Mouse (Mus musculus) heart, adult 8-10 months (tissue): Measurements from ENCODE around the gene Tnnt1. TPM values are rescaled to one million over a fixed set of nuclear protein-coding genes. Genes with fewer than 3 reads are reported as not detected.

ENCODE experiments used
- DNase-seq: peaks from one replicate; pipeline ENCODE4 v3.0.0; 2022; ENCODE audit warnings: low spot score
- total RNA-seq, 4 experiments: library from RNA; stranded (reverse); gene quantifications; 2 replicates each; pipeline ENCODE4 v1.2.4; 2022

Tnnt1 gene
- total RNA-seq, 4 experiments from 2014 or later: 12.4 to 22.1 (median 19.0) TPM

DNA sequence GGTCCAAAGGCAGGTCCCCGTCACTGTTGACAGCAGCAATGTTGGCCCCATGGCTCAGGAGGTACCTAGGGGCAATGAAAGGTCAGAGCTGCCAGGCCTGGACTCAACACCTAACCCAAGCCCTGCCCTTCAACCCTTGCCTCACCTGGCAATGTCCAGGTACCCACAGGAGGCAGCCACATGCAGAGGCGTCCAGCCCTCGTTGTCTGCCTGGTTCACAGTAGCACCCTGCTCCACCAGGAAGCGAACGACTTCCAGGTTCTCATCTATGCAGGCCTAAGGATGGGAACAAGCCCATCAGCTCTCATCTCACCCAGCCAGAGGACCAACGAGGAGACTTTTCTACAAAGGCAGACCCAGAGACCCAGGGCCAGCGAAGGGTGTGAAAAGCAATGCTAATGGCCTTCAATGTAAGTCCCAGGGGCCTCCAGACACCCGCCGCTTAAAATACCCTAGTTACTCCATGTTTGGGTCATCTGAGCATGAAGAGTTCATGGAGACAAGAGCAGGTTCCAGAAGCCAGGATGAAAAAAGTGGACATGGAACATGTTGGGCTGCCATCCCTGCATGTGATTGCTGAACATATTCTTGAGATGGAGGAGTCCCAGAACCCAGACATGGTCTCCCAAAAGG, 18.8 kb downstream of the Tnnt1 start:
- DNase-seq: no peak

DNA sequence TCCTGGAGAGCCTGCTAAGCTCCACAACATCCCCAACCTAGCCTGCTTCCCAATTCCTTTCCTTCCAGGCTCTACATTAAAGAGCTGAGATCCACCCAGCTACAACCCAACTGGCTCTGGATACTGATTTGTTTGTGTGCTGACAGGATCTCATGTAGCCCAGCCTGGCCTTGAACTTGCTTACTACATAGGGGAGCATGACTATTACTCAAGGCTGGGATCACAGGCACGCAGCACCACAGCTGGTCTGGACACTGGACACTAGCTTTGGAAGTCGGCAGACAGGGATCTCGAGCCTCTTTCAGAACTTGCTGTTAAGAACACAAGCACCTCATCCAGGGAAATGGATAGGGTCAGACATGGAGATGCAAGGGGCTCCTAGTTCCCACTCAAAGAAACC, 19.7 kb downstream of the Tnnt1 start:
- DNase-seq: no peak

DNA sequence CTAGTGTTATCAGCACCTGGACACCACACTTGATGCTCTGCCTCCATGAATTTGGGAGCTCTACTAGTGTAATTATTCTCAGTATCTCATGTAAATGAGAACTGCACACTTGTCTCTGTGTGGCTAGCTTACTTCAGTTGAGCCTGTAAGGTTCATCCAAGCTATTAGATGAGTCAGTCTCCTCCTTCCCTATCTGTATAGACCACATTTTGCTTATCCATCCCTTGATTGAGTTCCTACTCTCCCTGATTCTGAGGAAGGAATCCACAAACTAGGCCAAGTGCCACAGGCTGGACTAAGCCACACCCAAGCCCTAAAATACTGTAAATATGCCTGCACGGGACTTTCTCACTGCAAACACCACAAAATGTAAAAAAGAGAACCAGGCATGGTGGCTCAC, 22.2 kb downstream of the Tnnt1 start:
- no peak for DNase-seq

DNA sequence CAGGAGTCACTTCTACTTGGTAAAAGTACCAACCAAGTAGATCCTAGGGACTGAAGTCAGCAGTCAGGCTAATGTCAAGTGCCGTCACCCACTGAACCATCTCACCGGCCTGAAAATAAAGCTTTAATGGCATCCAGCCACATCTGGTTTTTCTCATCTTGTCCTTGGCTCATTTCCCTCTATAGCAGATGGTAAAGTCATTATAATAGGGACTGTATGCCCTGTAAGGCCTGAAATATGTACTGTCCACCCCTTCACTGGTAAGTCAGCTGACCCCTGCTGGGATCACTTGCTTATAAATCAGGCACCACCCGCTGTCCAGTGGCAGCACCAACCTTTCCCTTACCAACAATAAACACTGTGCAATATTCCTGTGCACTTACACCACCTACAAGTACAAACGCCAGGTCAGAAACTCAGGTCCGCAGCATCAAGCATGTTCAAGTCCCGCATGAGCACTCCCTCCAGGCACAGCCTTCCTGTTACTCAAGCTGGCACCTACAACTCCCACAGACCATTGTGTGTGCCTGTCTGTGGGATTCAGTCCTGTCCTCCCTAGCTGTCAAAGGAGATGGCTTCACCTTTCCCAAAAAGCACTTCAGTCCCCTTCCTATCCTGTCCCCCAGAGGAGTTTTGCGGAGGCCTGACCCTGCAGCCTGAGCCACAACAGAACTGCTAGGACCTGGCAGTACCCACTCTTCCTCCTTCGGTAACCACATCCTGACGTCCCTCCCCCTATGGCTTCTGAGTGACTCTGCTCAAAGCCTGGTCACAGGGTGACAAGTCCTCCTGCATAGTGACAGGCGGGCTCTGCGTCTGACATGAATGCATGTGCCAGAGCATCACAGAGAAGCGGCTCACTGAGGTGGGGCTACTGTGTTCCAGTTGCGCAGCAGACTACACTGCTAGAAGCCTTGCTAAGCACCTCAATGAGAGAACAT, 23.6 kb downstream of the Tnnt1 start:
- peak; percentile 80 for DNase-seq

DNA sequence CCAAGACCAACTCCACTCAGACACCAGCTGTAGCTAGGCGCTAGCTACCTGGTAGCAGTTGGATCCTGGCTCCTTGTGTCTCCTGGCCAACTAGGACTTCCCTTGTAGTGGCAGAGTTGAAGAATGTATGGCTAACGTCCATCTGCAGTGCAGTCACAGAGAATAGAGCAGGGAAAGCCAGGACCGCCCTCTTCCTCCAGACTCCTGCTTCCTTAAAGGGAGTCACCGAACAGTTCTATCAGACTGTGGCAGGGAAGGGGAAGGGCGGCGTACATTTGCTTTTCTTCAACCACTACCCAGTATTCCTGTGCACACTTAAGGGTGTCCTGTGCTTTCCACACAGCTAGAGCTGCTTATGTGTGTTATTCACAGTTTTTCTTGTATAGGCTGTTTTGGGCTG, 24.9 kb downstream of the Tnnt1 start:
- DNase-seq: peak; percentile 86

DNA sequence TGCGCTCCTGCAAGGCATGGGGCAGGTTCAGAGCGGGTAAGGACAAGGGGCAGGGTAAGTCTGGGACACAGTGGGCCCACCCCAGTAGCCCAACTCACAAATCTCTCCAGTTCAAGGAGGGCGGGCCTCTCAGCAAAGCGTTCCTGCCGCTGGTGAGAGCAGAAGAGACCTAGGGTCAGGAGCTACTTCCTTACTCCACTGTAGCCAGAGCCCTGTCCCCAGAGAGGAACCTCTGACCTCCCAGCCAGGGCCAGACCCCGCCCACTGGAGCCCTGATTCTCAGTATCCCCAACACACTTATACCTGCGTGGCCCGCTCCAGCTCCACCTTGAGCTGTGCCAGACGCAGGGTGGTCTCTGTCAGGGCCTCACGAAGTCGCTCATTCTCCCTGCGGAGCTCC, 33.9 kb downstream of the Tnnt1 start:
- no peak for DNase-seq

DNA sequence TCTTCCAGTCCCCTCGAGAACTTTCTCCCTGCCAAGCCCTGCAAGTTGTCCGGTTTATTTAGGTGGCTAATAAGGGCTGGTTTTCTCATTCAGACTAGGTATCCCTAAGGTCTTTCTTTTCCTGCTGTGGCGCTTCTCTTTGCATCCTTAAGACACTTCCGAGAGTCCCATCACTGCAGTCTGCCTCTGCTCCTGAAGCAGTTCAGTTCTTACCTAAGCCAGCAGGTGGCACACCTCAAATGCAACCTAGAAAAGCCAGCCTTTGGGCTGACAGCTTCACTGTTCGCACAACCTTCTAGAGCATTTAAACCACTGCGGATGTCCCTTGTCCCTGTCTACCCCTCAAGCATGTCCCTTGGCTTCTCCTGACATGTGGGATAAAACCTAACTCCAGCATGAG, 36.5 kb downstream of the Tnnt1 start:
- no peak for DNase-seq

DNA sequence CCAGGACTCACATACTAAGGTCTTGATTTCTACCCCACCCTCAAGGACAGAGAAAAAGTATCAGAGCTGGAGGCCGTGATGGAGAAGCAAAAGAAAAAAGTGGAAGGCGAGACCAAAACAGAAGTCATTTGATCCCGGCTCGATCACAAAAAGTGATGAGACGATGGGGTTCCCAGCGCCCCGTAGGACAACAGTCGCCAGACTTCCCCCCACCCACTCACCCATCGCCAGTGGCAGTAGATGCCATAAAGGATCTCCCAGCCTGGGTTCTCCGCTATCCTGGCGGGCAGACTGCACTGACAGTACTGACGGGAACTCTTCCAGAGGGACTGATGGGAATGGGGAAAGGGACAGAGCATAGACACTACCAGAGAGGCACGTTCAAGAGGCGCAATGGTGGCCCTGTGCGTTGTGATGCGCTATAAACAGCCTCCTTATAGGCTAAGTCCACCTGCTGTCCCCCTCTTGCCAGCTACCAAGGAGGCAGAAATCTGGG, 37.3 kb downstream of the Tnnt1 start:
- DNase-seq: no peak

DNA sequence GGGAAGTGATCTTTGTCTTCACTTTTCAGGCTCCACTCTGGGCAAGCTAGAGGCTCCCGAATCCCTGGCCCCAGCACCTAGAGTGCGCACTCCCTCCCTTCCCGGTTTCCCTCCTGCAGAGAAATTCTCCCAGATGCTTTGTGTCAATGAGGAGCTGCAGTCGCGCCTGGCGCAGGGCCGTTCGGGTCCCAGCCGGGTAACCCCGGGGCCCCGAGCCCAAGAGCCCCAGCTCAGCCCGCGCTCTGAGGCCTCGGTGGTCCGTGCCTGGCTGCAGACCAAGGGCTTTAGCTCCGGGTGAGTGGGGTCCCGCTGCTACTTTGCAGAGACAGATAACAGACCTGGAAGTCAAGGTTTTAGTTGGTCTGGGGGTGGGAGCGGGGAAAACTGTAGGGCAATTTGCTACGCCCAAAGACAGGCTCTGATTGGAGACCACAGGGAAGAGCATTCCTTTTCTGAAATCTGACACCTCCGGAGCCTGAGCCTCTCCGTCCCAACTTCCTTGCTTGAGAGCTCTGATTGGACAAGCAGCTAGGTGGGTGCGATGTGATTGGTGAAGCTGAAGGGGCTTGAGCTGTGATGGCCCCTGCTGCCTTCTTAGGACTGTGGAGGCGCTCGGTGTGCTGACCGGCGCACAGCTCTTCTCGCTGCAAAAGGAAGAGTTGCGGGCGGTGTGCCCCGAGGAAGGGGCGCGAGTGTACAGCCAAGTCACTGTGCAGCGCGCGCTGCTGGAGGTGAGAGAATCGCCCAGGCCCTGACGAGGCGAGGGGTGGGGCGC, 38.0 kb downstream of the Tnnt1 start:
- peak; percentile 89 for DNase-seq

DNA sequence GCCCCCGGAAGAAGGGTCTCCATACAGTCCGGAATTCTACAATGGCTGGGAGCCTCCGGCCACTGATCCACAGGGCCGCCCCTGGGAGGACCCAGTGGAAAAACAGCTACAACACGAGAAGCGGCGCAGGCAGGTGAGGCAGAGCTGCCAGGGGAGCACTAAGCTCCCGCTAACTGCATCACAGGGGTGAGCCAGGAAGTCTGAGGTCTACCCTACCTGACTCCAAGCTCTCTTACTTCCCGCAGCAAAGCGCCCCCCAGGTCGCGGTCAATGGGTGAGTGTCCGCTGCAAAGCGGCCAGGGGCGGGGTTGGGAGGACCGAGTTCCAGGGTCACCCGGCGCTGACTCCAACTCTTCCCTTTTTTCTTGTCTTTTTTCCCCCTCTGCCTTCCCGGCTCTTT, 42.2 kb downstream of the Tnnt1 start:
- no peak for DNase-seq

DNA sequence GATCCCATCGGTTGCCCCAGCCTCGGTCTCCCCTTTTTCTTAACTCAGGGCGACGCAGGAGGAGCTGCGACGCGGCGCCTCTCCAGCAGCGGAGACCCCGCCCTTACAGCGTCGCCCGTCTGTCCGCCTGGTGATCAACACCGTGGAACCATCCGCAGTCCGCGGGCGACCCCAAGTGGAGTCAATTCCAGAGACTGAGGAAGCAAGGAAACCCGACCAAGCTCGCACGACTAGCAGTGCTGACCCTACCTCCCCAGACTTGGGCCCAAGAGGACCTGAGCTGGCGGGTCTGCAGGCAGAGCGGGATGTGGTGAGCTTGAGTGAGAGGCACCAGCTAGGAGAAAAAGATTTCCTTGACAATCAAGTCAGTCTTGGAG, 45.0 kb downstream of the Tnnt1 start:
- peak; percentile 83 for DNase-seq

DNA sequence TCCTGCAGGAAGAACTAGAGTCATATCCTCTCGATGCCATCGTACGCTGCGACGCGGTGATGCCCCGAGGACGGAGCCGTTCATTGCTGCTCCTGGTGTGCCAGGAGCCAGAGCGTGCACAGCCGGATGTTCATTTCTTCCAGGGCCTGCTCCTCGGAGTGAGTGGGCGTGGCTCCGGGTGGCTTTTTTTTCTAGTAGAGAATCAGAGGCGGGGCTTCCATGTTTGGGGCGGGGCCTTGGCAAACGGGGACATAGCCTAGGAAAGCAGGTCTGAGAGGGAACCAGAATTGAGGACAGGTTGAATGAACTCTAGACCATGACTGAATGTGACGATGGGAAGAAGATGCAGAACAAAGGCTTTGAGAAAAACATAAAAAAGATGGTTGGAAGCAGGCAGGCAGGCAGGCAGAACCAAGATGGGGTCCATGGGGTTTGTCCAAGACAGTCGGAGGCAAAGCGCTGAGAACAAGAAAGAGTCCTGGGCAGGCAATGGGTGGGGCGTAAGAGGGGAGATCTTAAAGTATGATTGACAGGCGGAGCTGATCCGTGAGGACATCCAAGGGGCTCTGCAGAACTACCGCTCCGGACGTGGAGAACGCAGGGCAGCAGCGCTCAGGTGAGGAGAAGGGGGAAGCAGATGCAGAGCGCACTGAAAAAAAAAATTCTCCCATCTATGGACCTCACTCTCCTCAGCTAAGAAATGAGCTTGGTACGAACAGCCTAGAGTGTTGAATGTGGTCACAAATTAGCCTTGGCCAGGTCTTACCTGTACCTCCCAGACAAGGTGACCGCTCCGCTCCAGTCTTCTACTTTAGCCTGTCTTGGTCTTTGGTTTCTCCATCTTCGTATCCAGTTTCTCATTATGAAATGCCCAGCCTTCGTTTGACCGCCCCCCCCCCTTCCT, 45.7 kb downstream of the Tnnt1 start:
- peak; percentile 57 for DNase-seq

DNA sequence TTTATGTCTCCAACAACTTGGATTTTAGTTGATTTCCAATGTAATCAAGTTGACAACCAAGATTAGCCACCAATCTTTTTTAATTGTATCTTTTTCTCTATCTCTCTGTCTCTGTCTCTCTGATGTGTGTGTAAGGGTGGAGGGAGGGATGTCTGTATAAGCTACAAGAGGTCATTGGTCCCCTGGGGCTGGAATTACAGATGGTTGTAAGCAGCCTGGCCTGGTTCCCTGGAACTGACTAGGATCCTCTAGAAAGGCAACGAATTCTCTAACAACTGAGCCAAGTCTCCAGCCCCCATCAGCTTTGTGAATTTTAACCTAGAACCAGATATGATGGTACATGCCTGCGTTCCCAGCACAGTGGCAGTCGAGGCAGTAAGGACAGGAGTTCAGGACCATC, 48.4 kb downstream of the Tnnt1 start:
- no peak for DNase-seq

DNA sequence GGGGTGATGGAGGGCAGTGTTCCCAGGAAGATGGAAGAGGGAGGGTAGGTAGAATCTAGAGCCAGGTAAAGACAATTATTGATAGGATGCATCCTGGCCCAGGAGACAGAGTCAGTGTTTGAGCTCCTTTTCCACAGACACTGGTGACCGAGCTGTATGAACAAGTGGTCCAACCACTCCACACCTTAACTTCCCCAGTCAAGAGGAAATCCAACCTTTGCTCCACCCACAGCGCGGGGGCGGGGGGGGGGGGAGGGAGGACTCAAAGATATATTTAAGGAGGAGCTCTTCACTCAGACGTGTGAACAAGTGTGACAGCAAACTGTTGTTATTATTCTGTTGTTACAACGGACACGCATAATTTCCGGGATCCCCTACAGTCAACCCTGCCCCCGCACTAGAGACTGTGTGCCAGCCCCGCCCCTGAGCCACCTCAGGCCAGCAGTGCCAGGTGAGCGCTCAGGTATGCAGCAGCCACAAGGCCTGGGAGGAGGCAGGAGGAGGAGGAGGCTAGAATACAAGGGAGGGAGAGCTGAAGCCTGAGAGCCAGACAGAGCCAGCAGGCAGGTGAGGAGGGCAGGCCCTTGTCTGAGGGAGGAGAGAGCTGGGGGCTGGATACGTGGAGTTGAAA, 51.9 kb downstream of the Tnnt1 start:
- no peak for DNase-seq

DNA sequence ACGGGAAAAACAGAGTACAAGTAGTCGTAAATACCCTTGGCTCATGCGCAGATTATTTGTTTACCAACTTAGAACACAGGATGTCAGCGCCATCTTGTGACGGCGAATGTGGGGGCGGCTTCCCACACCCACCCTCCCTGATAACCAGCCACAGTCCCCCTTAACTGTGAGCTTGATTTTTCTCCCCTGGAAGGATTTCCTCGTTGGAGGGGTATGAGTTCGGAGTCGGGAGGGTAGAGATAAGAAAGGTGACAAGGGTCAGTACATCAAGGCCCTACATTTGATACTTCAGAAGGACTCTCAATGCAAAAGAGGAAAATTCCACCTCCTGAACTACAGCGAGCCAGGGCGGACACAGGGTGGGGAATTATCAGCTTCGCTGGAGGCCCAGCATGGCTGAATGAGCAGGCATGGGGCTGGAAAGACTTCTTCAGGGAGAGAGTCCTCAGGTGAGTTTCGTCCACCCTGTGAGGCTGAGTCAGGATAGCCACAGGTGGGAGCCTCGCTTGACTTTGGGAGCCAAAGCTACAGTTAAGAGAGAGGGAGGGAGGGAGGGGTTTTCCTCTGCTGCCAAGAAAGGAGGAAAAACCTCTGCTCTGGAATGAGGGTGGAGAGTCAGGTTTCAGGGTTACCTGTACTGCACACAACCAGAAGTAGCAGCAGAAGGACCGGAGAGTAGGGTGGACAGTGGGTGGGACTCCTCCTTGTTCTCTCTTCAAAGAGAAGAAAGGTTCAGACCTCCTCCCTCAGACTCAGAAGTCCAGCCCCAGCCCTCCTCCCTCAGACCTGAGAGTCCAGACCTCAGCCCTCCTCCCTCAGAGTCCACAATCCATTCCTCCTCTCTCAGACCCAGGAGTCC, 55.4 kb downstream of the Tnnt1 start, which contains the start of gene Eps8l1:
Gene Eps8l1, plus strand, starts transcription at position 99 of the 859 bp plus-strand sequence.
- DNase-seq: no peak
